Mouse (Mus musculus): ENCODE data around the gene Tifa. TPM values are rescaled to one million over a fixed set of nuclear protein-coding genes. Genes with fewer than 3 reads are reported as not detected.

Tifa gene
- 3.3 and 3.7 TPM in 2 replicates for polyA plus RNA-seq (2015; fragmentation: Nextera tagmentation; extraction: Ambion mirVana)

GRCm38 (mm10) chr3:127789500-127790191, at the start of gene Tifa:
Tifa (plus strand) TSS chr3:127789805.
- Histone ChIP-seq H3K9me3 (no peaks in the 10 kb centered on the region), H3K4me3 (peak within 1 kb of the TSS; percentile 52), H3K9ac (peak within 1 kb of the TSS; percentile 51), H3K27me3 (replicated peaks) (peaks cover 39% of the 10 kb centered on the region), H3K27ac (no peak within 1 kb of the TSS), H3K4me1 (peaks cover 20% of the 10 kb centered on the region), H3K36me3 (replicated peaks) (no peaks in the 10 kb centered on the region), H3K4me2 (peak within 1 kb of the TSS; percentile 99)
- peak; percentile 69 for ATAC-seq (replicated peaks)
- WGBS: under 1% methylated on average over 43 of the region's 44 CpGs

GRCm38 (mm10) chr3:127741473-127741872, 48.1 kb upstream of the Tifa start:
- Histone ChIP-seq H3K4me1 (peaks cover 9% of the 10 kb centered on the region; the same call in 1 of the 2 replicates), H3K27ac (no peak overlapping the region), H3K9ac (no peak overlapping the region), H3K36me3 (replicated peaks) (no peaks in the 10 kb centered on the region), H3K4me2 (no peak overlapping the region), H3K27me3 (replicated peaks) (no peaks in the 10 kb centered on the region; the same call in 1 of the 2 replicates), H3K9me3 (no peaks in the 10 kb centered on the region), H3K4me3 (no peak overlapping the region)
- no peak for ATAC-seq (replicated peaks)
- 92% methylated on average over 3 of the region's 3 CpGs for WGBS

- H3K9me3 ChIP-seq: no peaks in the 10 kb centered on the region
- no peak overlapping the region for H3K27ac ChIP-seq
- no peaks in the 10 kb centered on the region for H3K36me3 ChIP-seq (replicated peaks)
- H3K27me3 ChIP-seq (replicated peaks): peaks cover 3% of the 10 kb centered on the region
- no peak overlapping the region for H3K4me2 ChIP-seq
- WGBS: 69% methylated on average over 14 of the region's 14 CpGs
- H3K4me1 ChIP-seq: peaks cover 15% of the 10 kb centered on the region
- ATAC-seq (replicated peaks): no peak
- no peak overlapping the region for H3K4me3 ChIP-seq
- no peak overlapping the region for H3K9ac ChIP-seq
Measured at GRCm38 (mm10) chr3:127743614-127744365, 45.8 kb upstream of the Tifa start.

- no peak for ATAC-seq (replicated peaks)
- Histone ChIP-seq H3K9me3 (no peaks in the 10 kb centered on the region), H3K4me1 (peaks cover 32% of the 10 kb centered on the region), H3K27me3 (replicated peaks) (peaks cover 3% of the 10 kb centered on the region), H3K4me2 (no peak overlapping the region), H3K27ac (no peak overlapping the region), H3K36me3 (replicated peaks) (no peaks in the 10 kb centered on the region), H3K9ac (no peak overlapping the region), H3K4me3 (no peak overlapping the region)
- WGBS: 24% methylated on average over 6 of the region's 6 CpGs
Measured at GRCm38 (mm10) chr3:127745504-127745903, 44.1 kb upstream of the Tifa start.

- Histone ChIP-seq H3K9me3 (no peaks in the 10 kb centered on the region), H3K4me1 (peaks cover 34% of the 10 kb centered on the region), H3K27ac (no peak overlapping the region), H3K9ac (no peak overlapping the region), H3K36me3 (replicated peaks) (no peaks in the 10 kb centered on the region), H3K4me2 (no peak overlapping the region), H3K27me3 (replicated peaks) (peaks cover 3% of the 10 kb centered on the region), H3K4me3 (no peak overlapping the region)
- ATAC-seq (replicated peaks): 0 out of 2 replicates have a peak, but pooled peaks have one; percentile 15
- WGBS: 9% methylated on average over 16 of the region's 16 CpGs
Measured at GRCm38 (mm10) chr3:127745911-127746640, 43.5 kb upstream of the Tifa start.

- ATAC-seq (replicated peaks): peak; percentile 22
- 29% methylated on average over 4 of the region's 4 CpGs for WGBS
- Histone ChIP-seq H3K4me3 (no peak overlapping the region), H3K36me3 (replicated peaks) (no peaks in the 10 kb centered on the region), H3K27me3 (replicated peaks) (peaks cover 13% of the 10 kb centered on the region), H3K9ac (no peak overlapping the region), H3K4me1 (peaks cover 34% of the 10 kb centered on the region), H3K9me3 (no peaks in the 10 kb centered on the region), H3K27ac (peak overlapping the region; percentile 65), H3K4me2 (0 out of 2 replicates have a peak overlapping the region, but pooled peaks have one; percentile 54)
Measured at GRCm38 (mm10) chr3:127748644-127749043, 41.0 kb upstream of the Tifa start.

- Histone ChIP-seq H3K27ac (peak overlapping the region; percentile 65), H3K4me1 (peaks cover 34% of the 10 kb centered on the region)
- WGBS: 4% methylated on average over 9 of the region's 9 CpGs
Measured at GRCm38 (mm10) chr3:127749266-127749665, 40.3 kb upstream of the Tifa start.

GRCm38 (mm10) chr3:127749981-127750562, 39.5 kb upstream of the Tifa start:
- 2% methylated on average over 12 of the region's 12 CpGs for WGBS
- H3K27ac ChIP-seq: no peak overlapping the region
- peaks cover 34% of the 10 kb centered on the region for H3K4me1 ChIP-seq
- H3K36me3 ChIP-seq (replicated peaks): no peaks in the 10 kb centered on the region
- peak overlapping the region; percentile 54 for H3K4me2 ChIP-seq
- H3K4me3 ChIP-seq: 0 out of 2 replicates have a peak overlapping the region, but pooled peaks have one; percentile 3
- no peak overlapping the region for H3K9ac ChIP-seq
- peak; percentile 75 for ATAC-seq (replicated peaks)
- H3K9me3 ChIP-seq: no peaks in the 10 kb centered on the region
- peaks cover 25% of the 10 kb centered on the region for H3K27me3 ChIP-seq (replicated peaks)

More at GRCm38 (mm10) chr3:127749266-127749665, 40.3 kb upstream of the Tifa start:
- ATAC-seq (replicated peaks): peak; percentile 83
- Histone ChIP-seq H3K4me3 (peak overlapping the region; percentile 22), H3K9me3 (no peaks in the 10 kb centered on the region), H3K9ac (peak overlapping the region; percentile 18; the same call in 1 of the 2 replicates), H3K4me2 (peak overlapping the region; percentile 54), H3K36me3 (replicated peaks) (no peaks in the 10 kb centered on the region), H3K27me3 (replicated peaks) (peaks cover 17% of the 10 kb centered on the region)

- 87% methylated on average over 6 of the region's 6 CpGs for WGBS
- H3K27ac ChIP-seq: no peak overlapping the region
- ATAC-seq (replicated peaks): no peak
- no peak overlapping the region for H3K4me2 ChIP-seq
- H3K9me3 ChIP-seq: no peaks in the 10 kb centered on the region
- H3K4me1 ChIP-seq: 0 out of 2 replicates have a peak, but pooled peaks cover 5% of the 10 kb centered on the region
- peaks cover 68% of the 10 kb centered on the region for H3K27me3 ChIP-seq (replicated peaks)
- H3K9ac ChIP-seq: no peak overlapping the region
- H3K36me3 ChIP-seq (replicated peaks): no peaks in the 10 kb centered on the region
- H3K4me3 ChIP-seq: no peak overlapping the region
Measured at GRCm38 (mm10) chr3:127756458-127756857, 33.1 kb upstream of the Tifa start.

- no peak for ATAC-seq (replicated peaks)
- H3K36me3 ChIP-seq (replicated peaks): no peaks in the 10 kb centered on the region
- no peak overlapping the region for H3K4me3 ChIP-seq
- no peaks in the 10 kb centered on the region for H3K9me3 ChIP-seq
- H3K27ac ChIP-seq: no peak overlapping the region
- H3K9ac ChIP-seq: no peak overlapping the region
- 0 out of 2 replicates have a peak, but pooled peaks cover 5% of the 10 kb centered on the region for H3K4me1 ChIP-seq
- H3K27me3 ChIP-seq (replicated peaks): peaks cover 74% of the 10 kb centered on the region
- H3K4me2 ChIP-seq: no peak overlapping the region
Measured at GRCm38 (mm10) chr3:127757886-127758301, 31.7 kb upstream of the Tifa start.

- H3K27me3 ChIP-seq (replicated peaks): peaks cover 69% of the 10 kb centered on the region
- H3K4me2 ChIP-seq: no peak overlapping the region
- no peak overlapping the region for H3K27ac ChIP-seq
- no peaks in the 10 kb centered on the region for H3K9me3 ChIP-seq
- H3K9ac ChIP-seq: no peak overlapping the region
- H3K4me1 ChIP-seq: 0 out of 2 replicates have a peak, but pooled peaks cover 5% of the 10 kb centered on the region
- 26% methylated on average over 4 of the region's 4 CpGs for WGBS
- no peaks in the 10 kb centered on the region for H3K36me3 ChIP-seq (replicated peaks)
- no peak overlapping the region for H3K4me3 ChIP-seq
- ATAC-seq (replicated peaks): peak; percentile 56
Measured at GRCm38 (mm10) chr3:127758806-127759205, 30.8 kb upstream of the Tifa start.
